Comparison of ENCODE assay signal across 17 mouse cellular contexts in the genomic region with DNA sequence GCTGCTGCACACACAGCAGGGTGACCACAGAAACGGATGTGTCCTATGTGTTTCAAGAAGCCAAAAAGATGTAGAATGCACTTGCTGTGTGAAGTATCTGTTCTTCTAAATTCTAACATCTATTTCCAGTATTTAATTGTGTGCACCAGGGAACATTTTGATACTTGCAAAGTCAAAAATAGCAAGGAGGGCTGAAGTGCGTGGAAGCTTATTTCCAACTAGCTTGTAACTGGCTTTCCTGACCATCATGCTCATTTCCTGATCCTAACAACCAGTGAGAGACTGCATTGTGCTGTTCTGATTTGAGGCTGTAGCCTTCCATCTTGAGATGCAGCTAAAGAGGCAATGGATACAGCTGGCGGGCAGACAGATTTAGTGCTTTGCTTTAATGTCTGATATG.
"Had no signal": no experiment of that assay in that cellular context is flagged by ENCODE, and none has a peak within 500 bp of the region (broad histone marks: within the 10 kb centered on the region; RNA-seq: fewer than 3 reads in every experiment).

No protein-coding gene starts in this region.

- H3K4me3 ChIP-seq: kidney, embryonic 15.5 days; limb, embryonic 15.5 days; liver, embryonic 12.5 days; megakaryocyte, embryonic 14.5 days; midbrain, embryonic 12.5 days; neural tube, embryonic 13.5 days; stomach, embryonic 15.5 days had no signal

- DNase-seq: kidney, adult 2 months; kidney, postnatal 14 days; layer of hippocampus, postnatal 36 days; lung, embryonic 14.5 days; lung, postnatal 14 days; retina, postnatal 1 day; right cerebral cortex, postnatal 14 days; spleen, adult 18-20 months; thymus, postnatal 36 days had no signal

- H3K27ac ChIP-seq: kidney, embryonic 15.5 days; limb, embryonic 15.5 days; liver, embryonic 12.5 days; macrophage; midbrain, embryonic 12.5 days; neural tube, embryonic 13.5 days; stomach, embryonic 15.5 days had no signal
